Mouse (Mus musculus) embryonic facial prominence, embryonic 11.5 days (tissue): ENCODE measurements around the gene 4921507P07Rik. TPM values are rescaled to one million over a fixed set of nuclear protein-coding genes. Genes with fewer than 3 reads are reported as not detected.

ENCODE experiments used
- ATAC-seq: fragments of 200-750 bp; cut with Nextera tagmentation; replicated peaks from 2 replicates; pipeline ENCODE4 v1.8.0; 2017; ENCODE audit warnings: low read depth; ENCODE audit not compliant: insufficient number of reproducible peaks, low FRiP score, low TSS enrichment
- DNase-seq: peaks from one replicate; pipeline ENCODE4 v3.0.0-alpha.2; 2015; ENCODE audit warnings: low spot score
- H3K27ac ChIP-seq: fragments of 300-500 bp; sonication (generic); replicated peaks from 2 replicates; pipeline ENCODE4 v1.5.1; 2014; ENCODE audit warnings: mild to moderate bottlenecking, low read depth, low read length, control low read depth
- H3K27me3 ChIP-seq: fragments of 300-500 bp; sonication (generic); 2 replicates; pipeline ENCODE4 v1.6.1; 2014; ENCODE audit warnings: mild to moderate bottlenecking, low read length, moderate library complexity, mixed read lengths; ENCODE audit not compliant: control insufficient read depth, insufficient read depth
- H3K36me3 ChIP-seq: fragments of 300-500 bp; sonication (generic); replicated peaks from 2 replicates; pipeline ENCODE4 v1.6.1; 2014; ENCODE audit warnings: low read depth, mild to moderate bottlenecking, low read length, moderate library complexity, mixed read lengths; ENCODE audit not compliant: control insufficient read depth, insufficient read depth
- H3K4me1 ChIP-seq: fragments of 300-500 bp; sonication (generic); 2 replicates; pipeline ENCODE4 v1.6.1; 2014; ENCODE audit warnings: low read length, mixed read lengths; ENCODE audit not compliant: control insufficient read depth, insufficient read depth
- H3K4me2 ChIP-seq: fragments of 300-500 bp; sonication (generic); 2 replicates; pipeline ENCODE4 v1.6.1; 2014; ENCODE audit warnings: low read depth, mild to moderate bottlenecking, control low read depth, low read length, moderate library complexity
- H3K4me3 ChIP-seq: fragments of 300-500 bp; sonication (generic); 2 replicates; pipeline ENCODE4 v1.5.1; 2014; ENCODE audit warnings: low read depth, low read length, control low read depth
- H3K9ac ChIP-seq: fragments of 300-500 bp; sonication (generic); replicated peaks from 2 replicates; pipeline ENCODE4 v1.6.1; 2014; ENCODE audit warnings: mild to moderate bottlenecking, control low read depth, low read length
- H3K9me3 ChIP-seq: fragments of 300-500 bp; sonication (generic); replicated peaks from 2 replicates; pipeline ENCODE4 v1.6.1; 2016; ENCODE audit warnings: mild to moderate bottlenecking, low read length, inconsistent platforms, mixed read lengths; ENCODE audit not compliant: control insufficient read depth
- WGBS: fragments of 180-500 bp; shearing (Covaris S2); extraction: QIAGEN DNeasy Blood & Tissue Kit; methylation state at CpG from one replicate; pipeline ENCODE4 v1.1.7; 2014; 5-methylcytosine and 5-hydroxymethylcytosine counted together
- polyA plus RNA-seq: library from polyadenylated mRNA; unstranded; fragments of >200 nt; fragmentation: Nextera tagmentation; extraction: Ambion mirVana; gene quantifications from 2 replicates; pipeline ENCODE4 v1.2.1, GENCODE M21; 2014

The 4921507P07Rik gene
- polyA plus RNA-seq, 1 experiment from 2014 or later = 0.87 TPM

- DNase-seq = no peak
- Histone ChIP-seq H3K4me1 (peaks cover 4% of the 10 kb centered on the region; the same call in 1 of the 2 replicates), H3K27ac (no peak overlapping the region), H3K36me3 (no peaks in the 10 kb centered on the region), H3K4me2 (no peak overlapping the region), H3K9ac (no peak overlapping the region), H3K4me3 (no peak overlapping the region), H3K27me3 (no peaks in the 10 kb centered on the region), H3K9me3 (no peaks in the 10 kb centered on the region)
- 77% methylated on average over 5 of the region's 5 CpGs for WGBS
- ATAC-seq = no peak
Measured at GRCm38 (mm10) chr6:50598560-50598959, 2.1 kb upstream of the 4921507P07Rik start.

- WGBS = 79% methylated on average over 2 of the region's 2 CpGs
- H3K4me3 ChIP-seq = no peak overlapping the region
- no peaks in the 10 kb centered on the region for H3K36me3 ChIP-seq
- H3K9ac ChIP-seq = no peak overlapping the region
- DNase-seq (no peak), ATAC-seq (no peak)
- no peaks in the 10 kb centered on the region for H3K9me3 ChIP-seq
- H3K4me2 ChIP-seq = no peak overlapping the region
- H3K27ac ChIP-seq = no peak overlapping the region
- H3K27me3 ChIP-seq = no peaks in the 10 kb centered on the region
- peaks cover 4% of the 10 kb centered on the region; the same call in 1 of the 2 replicates for H3K4me1 ChIP-seq
Measured at GRCm38 (mm10) chr6:50594372-50594771, 2.1 kb downstream of the 4921507P07Rik start.

- no peak overlapping the region for H3K27ac ChIP-seq
- peaks cover 4% of the 10 kb centered on the region; the same call in 1 of the 2 replicates for H3K4me1 ChIP-seq
- no peaks in the 10 kb centered on the region for H3K36me3 ChIP-seq
- H3K4me2 ChIP-seq = no peak overlapping the region
- ATAC-seq (no peak), DNase-seq (no peak)
- 67% methylated on average over 10 of the region's 10 CpGs for WGBS
- no peaks in the 10 kb centered on the region for H3K9me3 ChIP-seq
- H3K9ac ChIP-seq = no peak overlapping the region
- no peaks in the 10 kb centered on the region for H3K27me3 ChIP-seq
- H3K4me3 ChIP-seq = no peak overlapping the region
Measured at GRCm38 (mm10) chr6:50593334-50593845, 3.0 kb downstream of the 4921507P07Rik start.

GRCm38 (mm10) chr6:50590234-50590633 lies 6.2 kb downstream of the 4921507P07Rik start:
- no peak overlapping the region for H3K4me2 ChIP-seq
- no peaks in the 10 kb centered on the region for H3K27me3 ChIP-seq
- no peak overlapping the region for H3K4me3 ChIP-seq
- no peak overlapping the region for H3K27ac ChIP-seq
- 88% methylated on average over 3 of the region's 3 CpGs for WGBS
- H3K9me3 ChIP-seq = no peaks in the 10 kb centered on the region
- H3K36me3 ChIP-seq = no peaks in the 10 kb centered on the region
- DNase-seq = no peak
- no peaks in the 10 kb centered on the region for H3K4me1 ChIP-seq
- no peak overlapping the region for H3K9ac ChIP-seq
- no peak for ATAC-seq

GRCm38 (mm10) chr6:50588251-50588650 lies 8.2 kb downstream of the 4921507P07Rik start:
- DNase-seq (peak; percentile 90), ATAC-seq (no peak)
- Histone ChIP-seq H3K36me3 (no peaks in the 10 kb centered on the region), H3K27ac (no peak overlapping the region), H3K9ac (no peak overlapping the region), H3K4me3 (no peak overlapping the region), H3K27me3 (no peaks in the 10 kb centered on the region), H3K4me2 (no peak overlapping the region), H3K4me1 (no peaks in the 10 kb centered on the region), H3K9me3 (no peaks in the 10 kb centered on the region)
- 93% methylated on average over 1 of the region's 1 CpGs for WGBS

GRCm38 (mm10) chr6:50587412-50587811 lies 9.0 kb downstream of the 4921507P07Rik start:
- H3K9ac ChIP-seq = no peak overlapping the region
- 89% methylated on average over 2 of the region's 2 CpGs for WGBS
- no peaks in the 10 kb centered on the region for H3K4me1 ChIP-seq
- DNase-seq (no peak), ATAC-seq (no peak)
- H3K4me2 ChIP-seq = no peak overlapping the region
- no peaks in the 10 kb centered on the region for H3K9me3 ChIP-seq
- no peaks in the 10 kb centered on the region for H3K36me3 ChIP-seq
- H3K4me3 ChIP-seq = no peak overlapping the region
- no peak overlapping the region for H3K27ac ChIP-seq
- no peaks in the 10 kb centered on the region for H3K27me3 ChIP-seq

- ATAC-seq (no peak), DNase-seq (no peak)
- Histone ChIP-seq H3K27me3 (no peaks in the 10 kb centered on the region), H3K4me2 (no peak overlapping the region), H3K27ac (no peak overlapping the region), H3K4me1 (no peaks in the 10 kb centered on the region), H3K36me3 (no peaks in the 10 kb centered on the region), H3K9me3 (no peaks in the 10 kb centered on the region), H3K9ac (no peak overlapping the region), H3K4me3 (no peak overlapping the region)
- 71% methylated on average over 5 of the region's 5 CpGs for WGBS
Measured at GRCm38 (mm10) chr6:50586316-50586715, 10.1 kb downstream of the 4921507P07Rik start.

GRCm38 (mm10) chr6:50585733-50586132 lies 10.7 kb downstream of the 4921507P07Rik start:
- H3K36me3 ChIP-seq = no peaks in the 10 kb centered on the region
- no peak for DNase-seq
- no peak overlapping the region for H3K27ac ChIP-seq
- WGBS = 58% methylated on average over 7 of the region's 7 CpGs
- no peaks in the 10 kb centered on the region for H3K9me3 ChIP-seq
- H3K27me3 ChIP-seq = no peaks in the 10 kb centered on the region
- no peak for ATAC-seq
- no peak overlapping the region for H3K9ac ChIP-seq
- no peak overlapping the region for H3K4me3 ChIP-seq
- no peaks in the 10 kb centered on the region for H3K4me1 ChIP-seq
- H3K4me2 ChIP-seq = no peak overlapping the region
